Mouse (Mus musculus) 3T3-L1 (cell line): Measurements from ENCODE around the gene Fadd.

ENCODE experiments used
- DNase-seq: peaks from one replicate; pipeline ENCODE4 v3.0.0-alpha.2; 2015; ENCODE audit warnings: low read depth, low spot score

Fadd gene

DNA sequence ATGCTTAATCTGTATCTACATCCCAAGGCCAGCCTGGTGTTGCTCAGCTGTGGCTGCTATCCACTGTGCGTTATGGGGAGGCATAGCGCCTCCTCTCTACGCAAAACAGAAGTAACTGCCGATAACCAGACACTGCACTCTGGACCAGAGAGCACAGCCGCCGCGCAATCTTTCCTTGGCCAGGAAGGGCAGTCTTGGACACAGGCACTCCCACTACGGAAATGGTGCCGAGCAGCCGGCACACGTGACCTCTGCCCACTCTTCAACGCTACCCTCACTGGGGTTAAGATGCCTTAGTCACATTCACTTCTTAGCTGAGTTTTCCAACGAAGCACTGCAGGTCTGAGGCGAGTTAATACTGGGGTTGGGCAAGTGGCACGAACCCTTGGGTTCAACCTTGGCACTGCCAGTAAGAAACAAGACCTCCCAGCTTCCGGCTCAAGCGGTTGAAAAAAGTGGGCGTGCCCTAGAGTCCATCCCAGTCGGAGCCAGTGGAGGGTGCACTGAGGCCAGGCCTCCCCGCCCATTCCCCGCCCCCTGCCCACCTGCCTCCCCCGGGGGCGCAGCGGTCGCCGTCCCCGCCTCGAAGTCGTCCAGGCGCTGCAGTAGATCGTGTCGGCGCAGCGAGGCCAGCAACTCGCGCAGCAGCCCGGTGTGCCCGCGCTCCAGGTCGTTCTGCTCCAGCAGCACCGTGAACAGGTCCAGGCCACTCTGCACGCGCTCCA is 542 bp downstream of the Fadd start:
- peak; percentile 95 for DNase-seq

DNA sequence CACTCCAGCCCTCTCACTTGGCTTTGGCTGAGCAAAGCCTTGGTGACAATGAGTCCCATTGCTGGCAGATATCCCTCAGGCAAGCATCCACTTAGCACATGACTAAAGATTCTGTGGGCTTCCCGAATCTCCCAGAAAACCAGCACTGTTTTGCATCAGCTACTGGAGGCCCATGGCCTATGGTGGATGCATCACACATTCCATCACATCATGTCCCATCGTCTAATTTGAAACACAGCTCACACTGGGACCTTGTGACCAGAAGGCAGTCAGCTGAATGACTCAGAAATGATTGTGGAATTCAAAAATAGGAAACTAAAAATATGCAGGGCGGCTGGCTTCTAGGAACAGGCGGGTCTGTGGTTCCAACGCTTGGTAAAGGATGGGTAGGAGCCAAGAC is 4.4 kb downstream of the Fadd start:
- peak; percentile 93 for DNase-seq

DNA sequence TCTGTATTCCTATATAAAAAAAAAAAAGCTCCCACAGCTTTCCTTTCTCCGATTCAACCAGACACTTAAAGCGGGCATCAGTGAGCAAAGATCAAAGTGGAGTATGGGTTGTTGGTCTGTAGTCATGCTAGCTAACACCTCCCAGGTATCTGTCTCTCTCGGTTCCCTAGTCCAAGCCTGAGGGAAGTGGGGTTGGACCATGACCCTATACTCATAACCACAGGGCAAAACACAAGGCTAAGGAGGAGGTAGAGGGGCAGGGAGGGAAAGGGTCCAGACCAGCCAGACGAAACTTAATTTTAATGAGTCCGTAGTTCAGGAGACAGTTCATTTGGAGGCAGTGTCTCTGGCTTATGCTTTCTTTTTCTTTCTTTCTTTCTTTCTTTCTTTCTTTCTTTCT is 10.0 kb downstream of the Fadd start:
- no peak for DNase-seq

GRCm38 (mm10) chr7:144571598-144571997 is 10.7 kb downstream of the Fadd start:
- DNase-seq: no peak

DNA sequence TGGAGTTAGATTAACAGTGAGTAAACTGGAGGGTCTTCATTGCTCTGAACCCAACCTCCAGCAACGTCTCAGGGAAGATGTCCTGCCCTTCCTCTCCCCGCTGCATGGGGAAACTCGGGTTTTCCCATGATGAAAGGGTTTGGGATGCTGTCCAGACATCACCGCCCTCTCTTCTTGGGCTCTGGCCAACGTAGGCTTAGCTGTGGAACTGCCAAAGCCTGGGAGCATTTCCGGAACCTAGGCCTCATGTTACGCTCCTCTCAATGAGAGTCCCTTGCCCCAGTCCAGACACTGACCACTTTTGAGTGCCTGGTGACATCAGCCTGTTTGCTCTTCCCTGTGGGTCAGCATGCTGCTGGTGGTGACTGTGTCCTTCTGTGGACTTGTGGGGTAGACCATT is 12.8 kb downstream of the Fadd start:
- DNase-seq: peak; percentile 87

DNA sequence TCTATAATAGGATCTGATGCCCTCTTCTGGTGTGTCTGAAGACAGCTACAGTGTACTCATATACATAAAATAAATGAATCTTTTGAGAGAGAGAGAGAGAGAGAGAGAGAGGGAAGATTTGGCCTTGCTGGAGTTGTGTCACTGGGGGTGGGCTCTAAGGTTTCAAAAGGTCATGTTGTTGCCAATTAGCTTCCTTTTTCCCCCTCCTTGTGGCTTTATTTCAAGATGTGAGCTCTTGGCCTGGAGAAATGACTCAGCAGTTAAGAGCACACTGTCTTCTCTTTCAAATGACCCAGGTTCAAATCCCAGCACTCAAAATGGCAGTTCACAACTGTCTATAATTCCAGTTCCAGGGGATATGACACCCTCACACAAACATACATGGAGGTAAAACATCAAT is 14.2 kb downstream of the Fadd start:
- DNase-seq: no peak

DNA sequence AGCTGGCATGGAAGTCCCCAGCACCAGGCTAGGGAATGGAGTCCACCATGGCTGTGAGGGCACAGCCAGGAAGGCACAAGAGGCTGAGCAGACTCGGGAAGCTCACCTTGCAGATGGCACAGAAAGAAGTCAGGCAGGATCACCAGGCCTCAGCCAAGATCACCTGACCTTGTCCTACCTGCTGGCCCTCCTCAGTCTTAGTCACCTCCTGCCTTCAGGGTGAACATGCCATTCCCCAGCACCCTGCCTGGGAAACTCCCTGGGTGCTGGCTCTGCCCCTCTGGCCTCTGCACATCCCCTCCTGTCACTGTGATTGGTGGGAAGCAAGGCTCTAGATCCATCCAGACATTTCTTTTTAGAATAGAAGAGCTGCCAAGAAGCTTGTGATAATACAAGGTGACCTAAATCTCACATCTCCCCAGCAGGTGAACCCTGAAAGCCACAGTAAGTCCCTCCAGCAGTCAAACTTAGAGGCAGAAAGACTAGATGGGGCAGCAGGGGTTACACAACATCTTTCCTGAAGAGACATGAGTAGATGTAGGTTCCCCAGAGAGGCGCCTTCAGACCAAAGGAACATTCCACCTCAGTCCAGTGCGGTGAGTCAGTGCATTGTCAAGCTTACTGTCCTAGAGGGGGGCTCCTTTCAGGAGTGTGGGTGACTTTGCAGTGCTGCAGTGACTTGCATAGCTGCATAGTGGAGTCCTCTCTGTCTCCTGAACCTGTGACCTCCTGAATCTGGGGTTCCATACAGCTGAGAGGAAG is 15.2 kb downstream of the Fadd start:
- DNase-seq: peak; percentile 64

- DNase-seq: peak; percentile 53
Measured at GRCm38 (mm10) chr7:144563456-144564155, 18.7 kb downstream of the Fadd start.

- no peak for DNase-seq
Measured at GRCm38 (mm10) chr7:144562016-144562415, 20.2 kb downstream of the Fadd start.

DNA sequence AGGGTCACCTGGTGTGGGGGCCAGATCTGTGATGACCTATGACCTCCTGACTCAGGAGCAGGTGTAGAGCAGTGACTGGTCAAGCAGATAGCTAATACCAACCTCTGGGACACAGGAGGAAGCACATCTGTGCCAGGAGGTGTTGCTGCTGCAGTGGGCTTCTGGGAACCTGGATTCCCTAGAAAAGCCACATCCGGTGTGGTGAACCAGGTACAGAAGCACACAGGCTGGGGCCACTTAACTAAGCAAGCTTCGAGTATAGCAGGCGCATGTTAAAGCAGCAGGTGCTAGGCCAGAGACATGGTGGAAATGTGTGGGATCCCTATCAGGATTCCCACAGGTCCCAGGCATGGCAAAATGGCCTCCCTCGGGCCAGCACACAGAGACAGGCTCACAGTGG is 21.7 kb downstream of the Fadd start:
- DNase-seq: no peak

DNA sequence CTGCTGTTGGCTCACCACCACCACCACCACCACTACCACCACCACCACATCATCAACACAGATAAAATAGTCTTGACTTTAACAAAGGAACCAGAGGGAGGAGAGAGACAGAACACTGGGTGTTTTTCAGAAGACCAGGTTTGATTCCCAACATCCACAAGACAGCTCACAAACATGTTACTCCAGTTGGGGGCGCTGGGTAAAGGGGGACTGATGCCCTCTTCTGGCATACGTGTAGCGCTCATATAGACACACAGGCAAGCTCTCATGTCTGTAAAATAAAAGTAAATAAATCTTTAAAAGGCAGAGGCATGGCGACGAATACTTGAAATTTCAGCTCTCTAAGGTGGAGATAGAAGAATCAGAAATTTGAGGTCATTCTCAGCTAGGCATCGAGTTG is 23.7 kb downstream of the Fadd start:
- no peak for DNase-seq

- no peak for DNase-seq
Measured at GRCm38 (mm10) chr7:144554123-144554472, 28.2 kb downstream of the Fadd start.

GRCm38 (mm10) chr7:144553237-144554122 is 28.8 kb downstream of the Fadd start, which contains the start of gene Ppfia1:
Ppfia1 (minus strand) TSS chr7:144553729.
- DNase-seq: peak; percentile 87

- no peak for DNase-seq
Measured at GRCm38 (mm10) chr7:144552274-144552673, 30.0 kb downstream of the Fadd start.

GRCm38 (mm10) chr7:144550811-144551210 is 31.5 kb downstream of the Fadd start:
- no peak for DNase-seq

DNA sequence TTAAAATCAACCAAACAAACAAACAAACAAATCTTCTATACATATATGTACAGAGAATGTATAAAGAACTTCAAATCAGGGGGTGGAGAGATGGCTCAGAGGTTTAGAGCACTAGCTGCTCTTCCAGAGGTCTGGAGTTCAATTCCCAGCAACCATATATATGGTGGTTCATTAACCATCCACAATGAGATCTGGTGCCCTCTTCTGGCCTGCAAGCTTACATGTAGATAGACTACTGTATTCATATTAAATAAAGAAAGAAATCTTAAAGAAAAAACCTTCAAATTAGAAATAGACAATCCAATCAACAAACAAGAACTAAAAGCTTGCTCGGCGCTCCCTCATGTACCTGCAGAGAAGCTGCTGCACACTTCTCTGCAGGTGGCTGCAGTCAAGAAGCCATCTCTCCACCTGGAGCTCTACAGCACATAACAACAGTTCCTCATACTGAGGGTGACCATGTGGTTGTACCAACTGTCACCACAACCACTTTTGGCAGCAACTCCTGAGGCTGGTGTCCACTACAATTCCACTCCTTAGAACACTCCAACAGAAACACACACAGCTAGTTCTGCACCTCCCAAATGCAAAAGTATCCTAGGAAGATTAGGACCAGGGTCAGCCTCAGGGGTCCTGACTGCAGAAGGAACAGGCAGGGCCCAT is 32.2 kb downstream of the Fadd start:
- peak; percentile 38 for DNase-seq

- no peak for DNase-seq
Measured at GRCm38 (mm10) chr7:144545231-144545630, 37.0 kb downstream of the Fadd start.

DNA sequence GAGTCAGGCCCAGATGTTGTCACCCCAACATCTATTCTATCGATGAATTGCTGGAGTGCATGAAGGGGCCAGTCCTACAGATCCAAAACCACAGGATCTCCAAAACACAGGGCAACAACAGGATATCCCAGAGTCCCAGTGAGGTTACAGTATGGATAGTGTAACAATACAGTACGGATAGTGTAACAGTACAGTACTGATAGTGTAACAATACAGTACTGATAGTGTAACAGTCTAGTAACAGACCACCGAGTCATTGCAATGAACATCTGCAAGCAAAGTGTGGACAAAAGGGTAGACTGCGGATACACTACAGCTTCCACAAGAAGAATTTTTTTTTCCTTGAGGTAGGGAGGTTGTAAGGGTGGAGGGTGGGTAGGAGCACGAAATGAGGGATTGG is 40.9 kb downstream of the Fadd start:
- DNase-seq: no peak

DNA sequence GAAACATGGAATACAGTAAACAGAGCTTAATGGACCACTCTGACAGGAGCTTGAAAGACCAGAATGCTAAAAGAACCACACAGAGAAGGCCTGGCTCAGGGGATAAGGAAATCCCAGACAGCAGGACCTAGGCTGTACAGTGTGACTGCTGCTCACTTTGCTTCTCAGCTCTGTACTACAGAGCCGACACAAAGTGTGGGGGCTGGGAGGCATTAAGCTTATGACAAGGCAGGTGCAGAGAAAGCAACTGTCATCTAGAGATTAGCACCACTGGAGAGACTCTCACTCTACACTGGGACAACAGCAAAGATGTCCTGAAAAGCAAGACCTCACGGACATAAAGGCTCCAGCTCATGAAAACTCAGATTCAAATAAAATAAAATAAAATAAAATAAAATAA is 43.1 kb downstream of the Fadd start:
- DNase-seq: no peak

- no peak for DNase-seq
Measured at GRCm38 (mm10) chr7:144538030-144538644, 44.1 kb downstream of the Fadd start.

- DNase-seq: no peak
Measured at GRCm38 (mm10) chr7:144536367-144536766, 45.9 kb downstream of the Fadd start.
